Mouse (Mus musculus) ES-E14 (cell line): ENCODE results near the gene Abhd16a. TPM values are rescaled to one million over a fixed set of nuclear protein-coding genes. Genes with fewer than 3 reads are reported as not detected.

Experiments used
- DNase-seq: peaks from one replicate; pipeline ENCODE4 v3.0.0-alpha.2; 2013; ENCODE audit warnings: low read depth, low spot score
- H3K27ac ChIP-seq: 2 replicates; pipeline ENCODE4 v1.5.1; 2012; ENCODE audit warnings: low read depth, mild to moderate bottlenecking, low read length, moderate library complexity, mixed read lengths; ENCODE audit not compliant: poor library complexity, insufficient read depth, severe bottlenecking
- H3K36me3 ChIP-seq: 2 replicates; pipeline ENCODE4 v1.6.1; 2012; ENCODE audit warnings: mild to moderate bottlenecking, low read length, moderate library complexity, mixed read lengths; ENCODE audit not compliant: control insufficient read depth, poor library complexity, insufficient read depth, severe bottlenecking
- H3K4me1 ChIP-seq, 2 experiments: fragments of 150-350 bp in 1 of 2; sonication (generic) in 1 of 2; 2 replicates each; pipeline ENCODE4 v1.6.1; 2012; ENCODE audit warnings: low read length in 2 of 2, mild to moderate bottlenecking in 1 of 2, mixed read lengths in 1 of 2; ENCODE audit not compliant: control insufficient read depth in 2 of 2, insufficient read depth in 2 of 2, poor library complexity in 1 of 2
- H3K4me3 ChIP-seq, 2 experiments: fragments of 150-350 bp in 1 of 2; sonication (generic) in 1 of 2; 2 replicates each; pipeline ENCODE4 v1.5.1; 2012; ENCODE audit warnings: low read length in 2 of 2, low read depth in 1 of 2, mild to moderate bottlenecking in 1 of 2, mixed read lengths in 1 of 2; ENCODE audit not compliant: insufficient read depth in 1 of 2, poor library complexity in 1 of 2, severe bottlenecking in 1 of 2
- H3K9ac ChIP-seq: 2 replicates; pipeline ENCODE4 v1.6.1; 2012; ENCODE audit warnings: low read depth, mild to moderate bottlenecking, low read length, mixed read lengths; ENCODE audit not compliant: poor library complexity, insufficient read depth, severe bottlenecking
- H3K9me3 ChIP-seq: fragments of 150-350 bp; sonication (generic); 2 replicates; pipeline ENCODE4 v1.6.1; 2012; ENCODE audit warnings: low read depth, mild to moderate bottlenecking, low read length; ENCODE audit not compliant: control insufficient read depth, insufficient read depth
- CHD2 ChIP-seq: IDR thresholded peaks from 2 replicates; pipeline ENCODE4 v1.6.1; 2014; ENCODE audit warnings: mild to moderate bottlenecking, low read depth, low read length, inconsistent platforms
- HCFC1 ChIP-seq: IDR thresholded peaks from 2 replicates; pipeline ENCODE4 v1.6.1; 2012; ENCODE audit warnings: low read length, inconsistent platforms, borderline replicate concordance; ENCODE audit not compliant: insufficient read depth
- MAFK ChIP-seq: IDR thresholded peaks from 2 replicates; pipeline ENCODE4 v1.6.1; 2014; ENCODE audit warnings: mild to moderate bottlenecking, low read depth, low read length, inconsistent platforms; ENCODE audit not compliant: insufficient read depth
- ZC3H11A ChIP-seq: IDR thresholded peaks from 2 replicates; pipeline ENCODE4 v1.6.1; 2012; ENCODE audit warnings: low read depth, mild to moderate bottlenecking, inconsistent platforms, low read length, borderline replicate concordance
- ZNF384 ChIP-seq: IDR thresholded peaks from 2 replicates; pipeline ENCODE4 v1.6.1; 2012; ENCODE audit warnings: low read depth, low read length, inconsistent platforms
- in situ Hi-C, 2 experiments: fragments of 600-800 bp; cut with MboI; formaldehyde crosslinking; loops; one replicate each; pipeline ENCODE4 v1.15.1; 2025; ENCODE audit warnings: low sequenced_read_pairs in 2 of 2, inconsistent platforms in 1 of 2; ENCODE audit not compliant: unreplicated experiment in 2 of 2
- total RNA-seq: library from RNA; depleted of rRNA; stranded (reverse); fragments of 300-350 nt; gene quantifications from 2 replicates; pipeline ENCODE4 v1.2.3, GENCODE M21; 2012

The Abhd16a gene
- total RNA-seq, 1 experiment = 30.7 TPM

DNA sequence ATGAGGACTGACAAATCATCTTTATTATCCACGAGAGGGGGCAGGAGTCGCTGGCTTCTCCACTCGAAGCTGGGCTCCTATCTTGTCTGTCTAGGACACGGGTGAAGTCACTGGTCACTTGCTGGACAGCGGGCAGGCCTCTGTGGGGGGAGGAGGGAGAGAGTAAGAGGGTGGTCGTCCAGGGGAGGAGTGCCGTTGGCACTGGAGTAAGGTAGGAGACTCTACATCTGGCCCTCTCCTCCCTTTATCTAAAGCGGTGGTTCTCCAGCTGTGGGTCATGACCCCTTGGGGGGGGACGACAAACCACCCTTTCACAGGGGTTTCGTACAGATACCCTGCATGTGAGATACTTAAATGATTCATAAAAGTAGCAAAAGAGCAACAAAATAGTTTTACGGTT is 39.9 kb downstream of the Abhd16a start:
- H3K4me3 ChIP-seq = no peak overlapping the region
- H3K27ac ChIP-seq = no peak overlapping the region
- H3K9ac ChIP-seq = no peak overlapping the region
- H3K9me3 ChIP-seq = no peaks in the 10 kb centered on the region
- no peak for DNase-seq
- H3K36me3 ChIP-seq = peaks cover 5% of the 10 kb centered on the region; the same call in 1 of the 2 replicates
- TF ChIP-seq CHD2 (no peak), ZNF384 (no peak), MAFK (no peak), ZC3H11A (no peak)
- H3K4me1 ChIP-seq = peaks cover 2% of the 10 kb centered on the region in 2 experiments; a peak in 1 of 4 replicates
- in situ Hi-C loops = no loop called here

DNA sequence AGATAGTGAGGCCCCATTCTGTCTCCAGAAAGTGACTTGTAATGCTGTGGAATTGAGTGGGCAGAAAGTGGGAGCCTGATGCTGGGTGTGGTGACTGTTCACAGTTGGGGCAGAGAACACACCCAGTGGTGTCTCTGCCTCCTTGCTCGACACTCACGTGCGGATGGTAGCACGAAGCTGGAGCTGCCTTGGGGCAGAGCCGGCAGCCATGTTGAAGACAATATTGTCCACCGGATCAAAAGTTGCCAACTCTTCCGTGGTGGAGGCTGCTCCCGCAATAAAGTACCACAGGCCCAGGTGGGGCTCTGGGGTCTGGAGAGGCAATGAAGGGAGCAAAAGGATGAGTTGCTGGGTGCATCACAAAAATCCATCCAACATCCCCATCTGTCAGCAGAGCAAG is 42.0 kb downstream of the Abhd16a start:
- Histone ChIP-seq H3K9me3 (no peaks in the 10 kb centered on the region), H3K4me1 (peaks cover 0 to 2% of the 10 kb centered on the region in 2 experiments; a peak in 1 of 4 replicates), H3K9ac (no peak overlapping the region), H3K4me3 (no peak overlapping the region), H3K36me3 (no peaks in the 10 kb centered on the region), H3K27ac (no peak overlapping the region)
- in situ Hi-C loops = no loop called here
- TF ChIP-seq ZC3H11A (no peak), HCFC1 (no peak), ZNF384 (no peak), MAFK (no peak), CHD2 (no peak)
- no peak for DNase-seq

DNA sequence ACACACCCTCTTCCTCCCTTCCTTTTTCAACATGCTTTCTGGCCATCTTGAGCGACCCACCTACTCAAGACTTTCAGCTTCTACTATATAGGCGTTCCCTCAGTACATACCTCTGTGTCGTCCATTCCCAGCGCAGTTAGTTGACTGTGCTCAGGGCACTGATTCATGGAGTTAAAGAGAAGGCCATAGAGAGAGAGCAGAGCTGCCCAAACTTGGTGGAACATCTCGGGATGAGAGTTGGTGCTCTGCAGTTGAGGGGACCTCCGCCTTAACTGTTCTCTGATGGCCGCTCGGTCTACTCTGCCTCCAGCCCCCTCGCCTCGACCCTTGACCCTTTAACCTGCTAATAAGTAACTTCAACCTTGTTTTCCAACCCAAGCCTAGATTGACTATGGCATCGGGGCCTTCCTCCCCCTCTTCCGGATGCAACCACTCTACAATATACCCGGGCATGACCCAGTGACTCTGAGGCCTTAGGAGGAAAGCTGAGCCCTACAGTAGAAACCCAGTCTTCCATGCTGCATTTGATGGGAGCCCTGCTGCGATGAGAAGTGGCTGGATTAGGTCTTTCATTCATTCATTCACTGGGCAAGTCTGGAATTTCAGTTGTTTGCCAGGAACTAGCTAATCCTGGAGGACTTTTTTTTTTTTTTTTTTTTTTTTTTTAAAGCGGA is 42.6 kb downstream of the Abhd16a start, which contains the start of gene Apom:
Gene Apom, minus strand, starts transcription at position 551 of the 674 bp plus-strand sequence.
- Histone ChIP-seq H3K9me3 (no peaks in the 10 kb centered on the region), H3K4me1 (peaks cover 0 to 4% of the 10 kb centered on the region in 2 experiments; a peak in 2 of 4 replicates), H3K4me3 (no peak within 1 kb of the TSS), H3K27ac (no peak within 1 kb of the TSS), H3K9ac (no peak within 1 kb of the TSS), H3K36me3 (no peaks in the 10 kb centered on the region)
- DNase-seq = no peak
- TF ChIP-seq CHD2 = no peak
- TF ChIP-seq MAFK = no peak
- peak; percentile 85 for TF ChIP-seq ZNF384
- no peak for TF ChIP-seq ZC3H11A
- in situ Hi-C loops = no loop called here

DNA sequence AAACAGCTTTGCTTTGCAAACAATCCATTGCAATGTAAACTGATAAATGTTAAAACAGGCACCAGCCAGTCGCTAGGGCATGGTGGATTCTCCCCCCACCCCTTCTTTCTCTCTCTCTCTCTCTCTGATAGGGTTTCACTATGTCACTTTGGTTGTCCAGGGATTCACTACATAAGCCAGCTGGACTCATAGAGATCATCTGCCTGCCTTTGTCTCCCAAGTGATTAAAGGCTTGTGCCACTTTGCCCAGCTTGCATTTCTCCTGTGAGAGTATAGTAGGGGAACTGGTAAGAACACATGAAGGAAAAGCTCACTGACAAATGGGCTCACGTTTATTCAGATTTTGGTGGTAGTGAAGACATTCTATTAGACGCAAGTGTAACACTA is 43.1 kb downstream of the Abhd16a start:
- H3K9ac ChIP-seq = no peak overlapping the region
- in situ Hi-C loops = no loop called here
- no peak overlapping the region for H3K27ac ChIP-seq
- H3K4me3 ChIP-seq = no peak overlapping the region
- no peaks in the 10 kb centered on the region for H3K9me3 ChIP-seq
- H3K4me1 ChIP-seq = peaks cover 0 to 4% of the 10 kb centered on the region in 2 experiments; a peak in 2 of 4 replicates
- TF ChIP-seq ZC3H11A (no peak), CHD2 (no peak), MAFK (no peak), HCFC1 (no peak), ZNF384 (no peak)
- no peaks in the 10 kb centered on the region for H3K36me3 ChIP-seq
- no peak for DNase-seq
